Mouse (Mus musculus): ENCODE results near the gene Syndig1.
A peak's percentile ranks its signal among the peaks of the same experiment; 100 is the strongest.

The Syndig1 gene

GRCm38 (mm10) chr2:149828911-149829310 lies at the start of gene Syndig1:
Syndig1 (plus strand) TSS chr2:149829211.
- DNase-seq (ENCODE audit: low spot score), result no peak

GRCm38 (mm10) chr2:149798613-149799012 lies 30.4 kb upstream of the Syndig1 start:
- DNase-seq (ENCODE audit: low spot score), result no peak

- DNase-seq (ENCODE audit: low spot score), result no peak
Observed at GRCm38 (mm10) chr2:149804599-149805140, 24.3 kb upstream of the Syndig1 start.

GRCm38 (mm10) chr2:149805256-149805655 lies 23.8 kb upstream of the Syndig1 start:
- no peak for DNase-seq (ENCODE audit: low spot score)

- no peak for DNase-seq (ENCODE audit: low spot score)
Observed at GRCm38 (mm10) chr2:149812899-149813298, 16.1 kb upstream of the Syndig1 start.

GRCm38 (mm10) chr2:149818395-149818794 lies 10.6 kb upstream of the Syndig1 start:
- no peak for DNase-seq (ENCODE audit: low spot score)

GRCm38 (mm10) chr2:149819751-149820150 lies 9.3 kb upstream of the Syndig1 start:
- no peak for DNase-seq (ENCODE audit: low spot score)

GRCm38 (mm10) chr2:149820201-149820600 lies 8.8 kb upstream of the Syndig1 start:
- no peak for DNase-seq (ENCODE audit: low spot score)

- DNase-seq (ENCODE audit: low spot score), result no peak
Observed at GRCm38 (mm10) chr2:149829955-149830535, 1.0 kb downstream of the Syndig1 start.

GRCm38 (mm10) chr2:149830536-149831458 lies 1.8 kb downstream of the Syndig1 start, which contains the start of gene C530025M09Rik:
C530025M09Rik (minus strand) TSS chr2:149831213.
- no peak for DNase-seq (ENCODE audit: low spot score)

GRCm38 (mm10) chr2:149831459-149832245 lies 2.6 kb downstream of the Syndig1 start:
- DNase-seq (ENCODE audit: low spot score), result no peak

- DNase-seq (ENCODE audit: low spot score), result no peak
Observed at GRCm38 (mm10) chr2:149832301-149832700, 3.3 kb downstream of the Syndig1 start.

- no peak for DNase-seq (ENCODE audit: low spot score)
Observed at GRCm38 (mm10) chr2:149835091-149835490, 6.1 kb downstream of the Syndig1 start.

GRCm38 (mm10) chr2:149836471-149837135 lies 7.6 kb downstream of the Syndig1 start:
- DNase-seq (ENCODE audit: low spot score), result no peak

- no peak for DNase-seq (ENCODE audit: low spot score)
Observed at GRCm38 (mm10) chr2:149839666-149840065, 10.7 kb downstream of the Syndig1 start.

GRCm38 (mm10) chr2:149844575-149844974 lies 15.6 kb downstream of the Syndig1 start:
- DNase-seq (ENCODE audit: low spot score), result peak; percentile 75

- DNase-seq (ENCODE audit: low spot score), result no peak
Observed at GRCm38 (mm10) chr2:149848778-149849177, 19.8 kb downstream of the Syndig1 start.

- DNase-seq (ENCODE audit: low spot score), result no peak
Observed at GRCm38 (mm10) chr2:149861002-149861401, 32.0 kb downstream of the Syndig1 start.

- no peak for DNase-seq (ENCODE audit: low spot score)
Observed at GRCm38 (mm10) chr2:149865914-149866435, 37.0 kb downstream of the Syndig1 start.

GRCm38 (mm10) chr2:149870496-149870895 lies 41.5 kb downstream of the Syndig1 start:
- no peak for DNase-seq (ENCODE audit: low spot score)

- no peak for DNase-seq (ENCODE audit: low spot score)
Observed at GRCm38 (mm10) chr2:149872496-149872895, 43.5 kb downstream of the Syndig1 start.

Measured in lung, postnatal 25 days (tissue).